Mouse (Mus musculus) MEL-GATA-1-ER (cell line): ENCODE results near the gene Cggbp1.
A peak's percentile ranks its signal among the peaks of the same experiment; 100 is the strongest.
"Not testable (repeated sequence)": the region's sequence is repeated elsewhere in the genome, so short reads cannot be mapped to it uniquely, and the experiment has no call there.

Experiments used
- DNase-seq: peaks from one replicate; pipeline ENCODE4 v3.0.0-alpha.2; 2012; ENCODE audit warnings: low read depth; ENCODE audit errors: extremely low read depth

Gene Cggbp1

DNA sequence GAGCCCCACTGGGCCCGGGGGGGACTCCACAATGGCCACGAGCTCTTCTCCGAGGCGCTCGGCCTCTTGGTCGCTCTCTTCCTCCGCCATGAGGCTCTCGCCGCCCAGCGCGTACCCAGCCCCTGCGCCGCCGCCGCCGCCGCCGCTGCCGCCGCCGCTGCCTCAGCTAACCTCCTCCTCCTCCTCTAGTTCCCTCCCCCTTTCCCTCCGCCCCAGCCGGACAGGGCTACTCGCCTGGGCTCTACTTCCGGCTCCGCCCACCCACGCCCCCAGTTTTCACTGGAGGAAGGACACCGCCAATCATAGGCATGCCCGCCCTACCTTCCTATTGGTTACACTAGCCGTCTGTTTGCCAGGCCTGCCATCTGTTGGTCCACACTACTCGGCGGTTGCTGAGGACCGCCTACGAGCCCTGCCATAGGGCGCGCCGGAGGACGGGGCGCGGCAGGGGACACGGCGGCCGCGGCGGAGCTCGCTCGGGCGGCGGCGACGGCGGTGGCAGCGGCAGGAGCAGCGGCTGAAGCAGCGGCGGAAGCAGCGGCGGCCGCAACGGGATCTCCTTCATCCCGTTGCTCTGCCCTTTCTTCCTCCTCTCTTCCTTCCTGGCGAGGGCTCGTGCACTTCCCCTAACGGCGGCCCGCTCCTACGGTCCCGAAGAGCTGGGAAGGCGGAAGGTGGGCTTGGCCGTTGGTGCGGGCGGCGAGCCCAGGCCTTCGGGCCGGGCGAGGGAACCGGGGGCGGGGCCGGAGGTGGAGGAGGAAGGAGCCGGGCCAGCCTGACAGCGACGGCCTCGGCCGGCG lies at the start of gene Cggbp1, which contains the start of gene Zfp654:
Gene Cggbp1, plus strand, starts transcription at position 434 of the 800 bp plus-strand sequence.
Gene Zfp654, minus strand, starts transcription at position 90 of the 800 bp plus-strand sequence.
- peak; percentile 98 for DNase-seq

DNA sequence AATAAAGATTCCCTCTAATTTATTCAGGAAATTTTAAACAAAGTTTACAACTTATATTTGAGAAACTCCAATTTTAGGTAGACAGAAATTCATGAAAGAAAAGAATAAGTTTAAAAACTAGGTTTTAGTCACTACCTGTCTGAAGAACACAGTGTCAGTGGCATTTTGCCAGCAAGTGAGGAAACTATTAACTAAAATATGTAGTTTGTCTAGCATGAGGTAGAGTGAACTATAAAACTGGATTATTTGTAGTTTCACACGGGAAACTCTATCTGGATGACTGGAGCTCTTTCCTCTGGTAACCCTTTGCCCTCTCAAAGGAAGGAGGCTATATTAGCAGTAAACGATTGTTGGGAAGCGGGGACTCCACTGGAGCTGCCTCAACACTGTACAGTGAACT lies 48.8 kb upstream of the Cggbp1 start:
- DNase-seq: no peak

DNA sequence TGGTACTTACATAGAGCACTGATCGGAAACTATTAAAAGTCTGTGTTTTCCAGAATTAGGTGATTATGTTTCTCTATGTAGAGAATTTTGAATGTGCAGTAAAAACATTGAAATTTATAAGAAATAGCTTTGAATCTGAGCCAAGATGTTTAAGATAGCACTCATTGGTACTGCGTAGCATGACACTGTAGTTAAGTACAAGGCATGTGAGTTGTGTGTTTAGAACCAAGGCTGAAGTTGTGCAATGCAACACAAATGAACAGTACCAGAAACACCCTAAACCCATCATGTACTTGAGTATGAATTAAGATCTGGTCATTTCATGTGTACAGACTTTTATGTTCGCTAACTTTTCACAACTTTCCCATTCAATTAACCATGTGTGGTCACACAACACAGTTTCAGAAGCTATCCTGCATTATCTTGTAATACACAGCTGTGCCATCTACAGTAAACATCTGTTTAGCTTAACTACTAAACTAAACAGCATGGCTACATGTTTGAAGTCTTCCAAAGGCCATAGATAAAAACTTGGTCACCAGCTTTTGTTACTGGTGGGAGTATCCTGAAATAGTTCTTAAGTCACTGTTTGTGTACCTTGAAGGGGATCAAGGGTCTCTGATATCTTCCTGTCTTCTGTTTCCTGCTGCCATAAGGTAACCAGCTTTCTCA lies 34.6 kb upstream of the Cggbp1 start:
- DNase-seq: no peak

DNA sequence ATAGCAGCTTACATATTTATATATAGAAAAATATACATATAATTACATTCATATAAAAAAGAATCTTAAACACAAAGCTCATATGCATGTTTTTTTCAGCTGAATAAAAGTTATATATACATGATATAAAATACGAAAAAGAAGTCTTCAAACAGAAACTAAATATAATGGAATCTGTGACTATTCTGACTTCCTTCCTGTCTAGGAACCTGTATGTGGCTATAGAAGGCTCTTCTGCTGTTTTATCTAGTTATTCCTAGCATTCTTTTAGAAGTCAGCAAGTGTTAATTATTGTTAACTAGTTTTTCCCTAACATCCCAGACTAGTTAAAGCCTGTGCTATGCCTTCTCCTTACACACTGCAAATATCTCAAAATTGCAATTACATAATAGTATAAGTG lies 27.9 kb upstream of the Cggbp1 start:
- DNase-seq: no peak

DNA sequence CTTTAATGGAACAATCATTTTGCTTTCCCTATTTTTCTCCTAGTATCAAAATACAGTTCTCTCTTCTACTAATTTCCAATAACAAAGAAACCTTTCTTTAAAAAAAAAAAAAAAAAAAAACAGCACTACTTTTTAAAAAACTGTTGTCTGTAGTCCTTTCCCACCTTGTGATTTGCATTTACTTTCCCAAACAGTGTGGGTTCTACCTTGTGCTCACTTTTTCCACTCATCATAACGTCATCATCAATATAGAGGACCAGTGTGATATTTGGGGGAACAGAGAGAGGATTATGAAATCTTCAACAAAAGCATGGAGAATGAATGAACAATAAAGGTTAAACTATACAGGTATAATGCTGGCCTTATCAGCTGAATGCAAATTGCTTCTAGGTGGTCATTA lies 27.3 kb upstream of the Cggbp1 start:
- no peak for DNase-seq

DNA sequence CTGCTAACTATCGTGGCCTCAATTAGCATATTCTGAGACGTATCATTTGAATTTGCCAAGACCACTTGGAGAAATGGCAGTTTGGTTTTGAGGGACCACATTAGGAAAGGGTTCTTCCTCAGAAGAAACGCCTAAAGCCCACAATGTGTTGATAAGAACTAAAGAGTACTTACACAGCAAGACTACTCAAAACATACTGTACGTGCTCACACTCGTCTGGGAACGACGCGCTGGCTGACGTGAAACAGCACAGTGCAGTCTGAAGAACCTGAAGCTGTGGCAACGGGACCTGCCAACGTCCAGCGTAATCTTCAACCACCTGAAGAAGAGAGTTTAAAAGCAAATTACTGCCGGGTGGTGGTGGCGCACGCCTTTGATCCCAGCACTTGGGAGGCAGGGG lies 21.5 kb upstream of the Cggbp1 start:
- no peak for DNase-seq

DNA sequence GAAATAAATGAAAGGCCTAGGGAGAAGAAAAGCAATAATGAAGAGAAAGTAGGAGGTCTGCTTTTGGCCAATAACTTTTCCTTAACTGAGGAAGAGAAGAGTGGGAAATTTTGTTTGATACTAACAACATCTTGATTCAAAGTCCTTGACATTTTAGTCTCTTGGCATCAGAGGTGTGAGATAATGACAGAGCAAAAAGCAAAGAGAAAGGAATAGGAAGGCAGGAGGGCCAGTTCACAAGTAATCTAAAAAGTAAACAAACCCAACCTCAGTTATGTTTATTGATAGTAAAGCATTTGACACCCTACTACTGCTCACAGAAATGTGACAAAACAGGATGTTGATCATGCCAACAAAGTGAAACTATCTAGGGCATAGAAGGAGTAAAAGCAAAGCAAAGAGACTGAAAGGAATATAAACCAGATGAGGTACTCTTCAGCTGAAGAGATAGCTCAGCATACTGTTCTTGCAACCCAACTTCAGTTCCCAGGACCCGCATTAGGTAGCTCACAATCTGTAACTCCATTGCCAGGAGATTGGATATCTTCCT lies 15.7 kb upstream of the Cggbp1 start:
- no peak for DNase-seq

DNA sequence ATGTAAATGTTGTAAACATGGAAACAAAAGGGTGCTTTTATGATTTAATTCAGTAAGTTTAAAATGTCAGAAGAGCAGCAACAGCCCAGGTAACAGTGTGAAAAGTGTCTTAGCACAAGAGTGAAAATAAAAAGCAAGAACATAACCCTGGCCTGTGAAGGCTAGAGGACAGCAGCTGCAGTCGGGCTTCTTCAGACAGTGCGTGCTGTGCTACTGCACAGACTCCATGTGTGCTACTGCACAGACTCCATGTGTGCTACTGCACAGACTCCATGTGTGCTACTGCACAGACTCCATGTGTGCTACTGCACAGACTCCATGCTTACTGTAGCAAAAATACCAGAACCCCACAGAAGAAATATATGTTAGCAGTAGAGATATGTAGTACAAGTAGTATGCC lies 15.1 kb upstream of the Cggbp1 start:
- DNase-seq: no peak

DNA sequence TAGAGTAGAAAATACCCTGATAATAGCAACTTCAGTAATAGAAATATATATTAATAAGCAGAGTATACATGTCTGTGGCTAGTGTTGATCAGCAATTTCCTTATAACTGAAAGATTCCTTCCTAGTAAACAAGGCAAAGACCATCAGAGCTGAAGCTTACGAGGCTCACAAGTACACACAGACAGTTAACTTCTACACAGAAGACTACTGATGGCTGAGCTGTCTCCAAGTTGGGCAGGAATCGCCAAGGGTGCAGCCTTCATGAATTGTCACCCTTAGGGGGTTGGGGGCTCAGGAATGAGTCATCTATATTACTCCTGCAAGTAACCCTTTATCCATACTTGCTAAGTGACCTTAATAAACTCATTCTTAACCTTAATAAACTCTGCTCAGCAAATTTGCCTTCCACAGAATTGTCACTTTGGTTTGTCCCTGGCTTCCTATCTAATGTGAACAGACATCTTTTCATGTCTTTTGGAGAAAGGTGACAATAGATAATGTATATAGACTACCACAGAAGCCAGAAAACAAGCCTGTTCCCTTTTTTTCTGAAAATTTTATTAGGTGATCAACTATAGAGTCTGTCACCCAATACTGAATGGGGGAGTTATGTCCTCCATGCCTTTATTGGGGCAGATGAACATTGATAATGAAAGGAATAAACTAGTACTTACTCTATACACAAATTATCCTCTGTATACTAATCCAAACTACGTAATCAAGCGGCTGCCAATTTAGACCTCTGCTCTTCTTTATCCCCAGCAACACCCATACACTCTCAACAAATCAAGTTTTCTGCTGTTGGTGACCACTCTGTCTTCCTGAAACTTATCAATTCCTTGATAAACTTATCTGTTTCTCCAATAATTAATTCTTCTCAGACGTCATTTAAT lies 10.1 kb upstream of the Cggbp1 start:
- DNase-seq: peak; percentile 87

DNA sequence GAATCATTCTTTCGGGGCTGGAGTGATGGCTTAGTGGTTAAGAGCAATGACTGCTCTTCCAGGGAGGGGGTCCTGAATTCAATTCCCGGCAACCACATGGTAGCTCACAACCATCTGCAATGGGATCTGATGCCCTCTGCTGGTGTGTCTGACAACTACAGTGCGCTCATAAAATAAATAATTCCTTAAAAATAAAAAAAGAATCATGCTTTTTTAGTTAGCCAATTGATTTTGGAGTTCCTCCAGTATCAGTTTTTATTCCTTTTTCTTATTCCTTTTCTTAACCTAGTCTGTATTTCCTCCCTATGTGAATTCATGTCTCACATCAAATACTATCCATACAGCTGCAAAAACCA lies 9.4 kb upstream of the Cggbp1 start:
- no peak for DNase-seq

DNA sequence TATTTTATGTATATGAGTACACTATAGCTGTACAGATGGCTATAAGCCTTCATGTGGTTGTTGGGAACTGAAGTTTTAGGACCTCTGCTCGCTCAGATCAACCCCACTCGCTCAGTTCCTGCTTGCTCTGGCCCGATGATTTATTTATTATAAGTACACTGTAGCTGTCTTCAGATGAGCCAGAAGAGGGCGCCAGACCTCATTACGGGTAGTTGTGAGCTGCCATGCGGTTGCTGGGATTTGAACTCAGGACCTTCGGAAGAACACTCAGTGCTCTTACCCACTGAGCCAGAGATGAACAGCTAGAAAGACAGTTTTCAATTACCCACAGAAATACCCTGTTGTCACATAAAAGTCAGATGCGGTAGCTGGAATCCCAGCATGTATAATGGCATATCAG lies 5.8 kb upstream of the Cggbp1 start:
- no peak for DNase-seq

DNA sequence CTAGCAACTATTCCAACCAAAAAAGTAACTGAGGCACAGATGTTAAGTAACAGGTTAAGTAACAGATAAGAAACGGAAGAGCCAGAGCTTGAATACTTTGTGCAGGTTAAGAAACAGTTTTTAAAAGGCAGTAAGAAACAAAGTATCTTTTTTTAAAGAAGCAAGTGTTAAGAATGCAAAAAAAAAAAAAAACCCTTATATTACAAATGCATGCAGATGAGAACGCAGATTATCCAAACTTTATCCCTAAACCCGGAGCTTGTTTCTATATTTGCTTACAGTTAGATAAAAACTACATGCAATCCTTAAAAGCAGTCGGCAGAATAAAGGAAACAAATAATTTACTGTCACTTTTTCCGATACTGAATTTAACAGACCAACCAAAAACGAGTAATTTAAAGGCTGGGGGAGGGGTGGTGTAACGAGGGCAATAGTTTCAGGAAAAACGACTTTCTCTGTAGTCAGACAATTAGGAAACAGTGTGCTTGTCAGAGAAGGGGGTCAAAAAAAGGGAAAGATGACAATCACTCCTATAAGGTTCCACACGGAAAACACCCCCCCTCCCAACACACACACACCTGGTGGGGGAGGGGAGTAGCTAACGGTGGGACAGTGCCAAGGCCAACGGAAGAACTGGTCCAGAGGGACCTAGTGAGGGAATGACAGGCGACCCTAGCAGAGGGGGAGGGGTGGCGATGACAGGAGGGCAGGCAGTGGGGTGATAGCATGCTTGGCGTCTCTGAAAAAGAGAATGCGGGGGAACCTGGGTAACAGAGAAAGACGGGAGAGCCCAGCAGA lies 1.3 kb upstream of the Cggbp1 start:
- DNase-seq: no peak

DNA sequence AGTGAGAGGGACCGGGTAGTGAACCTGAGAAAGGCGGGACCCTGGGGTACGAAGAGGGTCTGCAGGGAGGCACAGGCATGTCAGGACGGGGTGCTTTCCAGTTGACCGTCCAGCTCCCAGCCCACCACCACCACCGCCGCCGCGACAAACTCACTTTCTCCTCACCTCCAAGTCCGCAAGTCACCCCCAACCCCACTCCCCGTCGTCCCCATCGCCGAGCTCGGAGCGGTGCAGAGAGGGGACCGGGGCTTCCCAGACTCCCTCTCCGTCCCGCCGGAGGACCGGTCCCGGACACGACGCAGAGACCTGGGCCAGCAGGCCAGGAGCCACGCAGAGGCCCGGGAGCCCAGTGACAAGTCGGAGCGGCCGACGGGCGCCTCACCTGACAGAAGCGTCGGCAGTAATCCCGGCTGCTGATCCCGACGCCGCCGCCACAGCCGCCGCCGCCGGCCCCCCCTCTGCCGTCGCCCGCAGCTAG lies 672 bp upstream of the Cggbp1 start:
- no peak for DNase-seq

DNA sequence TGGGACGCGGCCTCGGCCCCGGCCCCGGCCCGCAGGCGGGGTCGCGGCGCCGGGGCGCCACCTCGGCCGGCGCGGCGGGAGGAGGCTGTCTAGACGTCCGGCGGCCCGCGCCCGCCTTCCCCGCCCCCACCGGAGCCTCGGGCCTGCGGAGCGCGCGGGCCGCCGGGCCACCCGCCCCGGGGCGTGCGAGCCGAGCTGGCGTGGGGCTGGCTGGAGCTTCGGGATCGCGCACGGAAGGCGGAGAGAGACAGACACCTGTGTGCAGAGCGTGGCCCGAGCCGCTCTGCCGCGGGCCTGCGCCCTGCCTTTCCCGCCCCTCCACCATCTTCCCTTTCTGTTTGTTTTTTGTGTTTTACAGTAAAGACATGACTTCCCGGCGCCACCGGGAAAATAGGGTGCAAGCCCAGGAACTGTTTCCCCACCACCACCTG lies 660 bp downstream of the Cggbp1 start:
- DNase-seq: no peak

DNA sequence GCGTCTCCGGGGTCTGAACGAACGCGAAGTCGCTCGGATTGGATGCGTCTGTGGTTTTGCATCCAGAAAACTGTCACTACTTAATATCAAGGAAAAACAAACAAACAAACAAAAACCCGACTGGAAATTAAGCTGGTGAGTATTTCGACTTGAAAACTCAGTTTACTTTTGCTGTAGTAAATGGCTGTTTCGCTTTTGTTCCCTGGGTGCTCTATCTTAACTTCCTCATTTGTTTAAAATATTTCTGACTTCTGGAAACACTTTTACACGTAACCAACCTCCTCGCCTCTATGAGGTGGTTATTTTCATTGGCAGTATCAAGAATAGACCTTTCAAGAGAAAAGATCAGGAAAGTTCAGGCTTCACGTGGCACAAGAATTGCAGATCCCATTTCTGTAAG lies 1.1 kb downstream of the Cggbp1 start:
- DNase-seq: no peak

DNA sequence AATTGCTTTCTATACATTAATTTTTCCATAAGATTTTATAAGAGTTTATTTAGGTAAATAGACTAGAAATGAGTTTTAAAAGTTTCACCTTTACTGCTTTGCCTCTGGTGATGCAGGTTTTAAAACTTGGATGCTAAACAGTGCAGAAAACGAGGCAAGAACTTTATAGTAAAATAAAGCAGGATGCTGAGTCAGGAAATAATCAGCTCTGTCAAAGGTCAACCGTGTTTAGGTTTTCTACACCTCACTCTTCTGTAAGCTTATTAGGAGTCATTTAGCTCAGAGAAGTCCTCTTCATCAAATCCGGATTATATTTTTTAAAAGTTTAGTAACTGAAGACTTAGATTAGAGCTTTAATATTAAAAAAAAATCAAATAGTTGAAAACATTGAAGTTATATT lies 5.2 kb downstream of the Cggbp1 start:
- DNase-seq: no peak

DNA sequence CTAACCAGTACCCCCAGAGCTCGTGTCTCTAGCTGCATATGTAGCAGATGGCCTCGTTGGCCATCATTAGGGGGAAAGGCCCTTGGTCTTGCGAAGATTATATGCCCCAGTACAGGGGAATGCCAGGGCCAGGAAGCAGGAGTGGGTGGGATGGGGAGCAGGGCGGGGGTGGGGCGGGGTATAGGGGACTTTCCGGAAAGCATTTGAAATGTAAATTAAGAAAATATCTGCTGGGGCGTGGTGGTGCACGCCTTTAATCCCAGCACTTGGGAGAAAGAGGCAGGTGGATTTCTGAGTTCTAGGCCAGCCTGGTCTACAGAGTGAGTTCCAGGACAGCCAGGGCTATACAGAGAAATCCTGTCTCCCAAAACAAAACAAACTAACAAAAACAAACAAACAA lies 14.0 kb downstream of the Cggbp1 start:
- not testable (repeated sequence) for DNase-seq

DNA sequence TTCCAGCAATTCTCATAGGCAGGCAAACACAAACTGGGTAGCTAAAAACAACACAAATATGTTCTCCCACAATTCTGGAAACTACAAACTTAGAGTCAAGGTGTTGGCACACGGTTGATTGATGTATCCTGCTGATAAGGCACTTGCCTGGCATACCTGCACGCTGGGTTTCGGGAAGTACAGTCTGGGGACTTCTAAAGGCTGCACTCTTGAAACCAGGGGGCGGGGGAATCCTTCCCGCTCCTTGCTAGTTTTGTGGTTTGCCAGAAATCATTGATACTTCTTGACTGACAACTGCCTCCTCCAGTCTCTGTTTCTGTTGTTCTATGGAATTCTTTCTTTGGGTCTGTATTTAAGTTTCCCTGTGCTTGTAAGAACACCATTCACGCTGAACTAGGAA lies 16.8 kb downstream of the Cggbp1 start:
- no peak for DNase-seq

DNA sequence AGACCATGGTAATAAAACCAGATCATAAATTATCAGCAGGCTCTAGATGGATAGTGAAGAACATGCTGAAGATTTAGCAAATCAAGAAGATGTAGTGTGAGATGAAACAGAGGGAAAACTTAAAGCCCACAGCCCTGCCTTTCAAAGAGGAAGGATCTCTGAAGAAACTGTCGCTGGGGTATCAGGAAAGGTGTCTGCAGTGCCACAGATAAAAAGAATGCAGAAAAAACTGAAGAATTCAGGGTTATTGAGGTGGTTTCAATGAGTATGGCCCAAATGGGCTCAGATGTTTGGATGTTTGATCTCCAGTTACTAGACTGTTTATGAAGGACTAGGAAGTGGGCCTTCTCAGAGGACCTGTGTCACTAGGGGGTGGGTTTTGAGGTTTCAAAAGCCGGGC lies 17.8 kb downstream of the Cggbp1 start:
- DNase-seq: no peak

DNA sequence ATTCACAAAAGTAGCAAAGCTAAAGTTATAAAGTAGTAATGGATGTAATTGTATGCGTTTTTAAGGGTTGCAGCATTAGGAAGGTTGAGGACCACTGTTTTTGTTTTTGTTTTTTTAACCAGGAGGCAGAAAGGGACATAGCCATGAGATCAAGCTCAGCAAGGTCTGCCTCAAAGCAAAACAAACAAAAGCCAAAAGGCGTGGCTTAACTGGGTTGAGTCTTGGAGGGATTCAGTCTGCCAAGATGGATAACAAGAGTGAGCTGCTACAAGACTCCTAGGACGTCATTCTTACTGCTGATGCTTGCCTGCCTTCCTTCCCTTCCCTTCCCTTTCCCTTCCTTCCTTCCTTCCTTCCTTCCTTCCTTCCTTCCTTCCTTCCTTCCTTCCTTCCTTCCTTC lies 20.5 kb downstream of the Cggbp1 start:
- no peak for DNase-seq

DNA sequence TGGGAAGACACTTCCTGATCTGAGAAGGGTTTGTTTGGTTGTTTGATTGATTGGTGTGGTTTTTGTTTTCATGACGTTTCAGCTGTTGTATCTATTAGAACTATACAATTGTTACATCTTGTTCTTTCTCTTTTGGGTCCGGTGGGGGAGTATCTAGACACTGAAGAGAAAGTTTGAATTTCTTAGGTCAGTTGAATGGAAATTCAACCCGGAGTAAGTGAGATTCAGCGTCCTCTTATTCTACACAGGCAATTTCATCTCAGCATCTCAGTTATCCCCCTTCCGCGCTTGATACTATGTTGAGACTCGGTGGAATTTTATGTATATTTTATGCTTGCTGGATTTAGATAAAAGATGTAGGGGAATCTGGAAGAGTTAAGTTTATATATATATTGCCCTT lies 21.0 kb downstream of the Cggbp1 start:
- no peak for DNase-seq
